Mouse (Mus musculus): ENCODE results near the gene Ippk.

DNA sequence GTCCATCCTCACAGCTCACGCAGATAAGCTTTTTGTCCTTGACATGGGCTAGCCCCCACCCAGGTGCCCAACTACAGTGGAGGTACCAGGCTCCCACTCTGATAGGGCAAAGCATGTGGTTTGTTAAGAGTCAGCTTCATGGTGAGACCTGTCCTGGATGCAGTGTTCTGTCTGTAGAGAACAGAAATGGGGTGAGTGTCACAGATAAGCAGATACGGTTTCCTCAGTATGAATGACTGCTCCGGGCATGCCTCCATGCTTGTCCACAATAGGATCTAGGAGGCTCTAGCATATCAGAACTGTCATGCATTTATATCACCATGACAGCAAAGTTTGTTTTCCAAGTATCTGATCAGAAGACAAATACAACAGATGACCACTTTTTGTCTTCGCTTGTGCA is 44.8 kb downstream of the Ippk start:
- TF ChIP-seq CTCF (IDR thresholded peaks at IDR 0.05; ENCODE audit: low read depth, low read length), result no peak
- no peak for TF ChIP-seq TAL1 (conservative IDR thresholded peaks at IDR 0.05; ENCODE audit: low read depth, low read length)
- no peak for TF ChIP-seq POLR2AphosphoS5 (IDR thresholded peaks at IDR 0.05; ENCODE audit: insufficient replicate concordance, low read depth, low read length)

Data from G1E (cell line).